Mouse (Mus musculus) cerebellum, adult 2 months (tissue): ENCODE data around the gene Zbtb12. TPM values are rescaled to one million over a fixed set of nuclear protein-coding genes. Genes with fewer than 3 reads are reported as not detected.

Experiments
- DNase-seq, 2 experiments: peaks; one replicate each; pipeline ENCODE4 v3.0.0; 2021
- H3K27ac ChIP-seq: fragments of 200-500 bp; 2 replicates; pipeline ENCODE4 v1.5.1; 2012; ENCODE audit warnings: low read length, control low read depth, inconsistent platforms; ENCODE audit not compliant: insufficient read depth
- H3K27me3 ChIP-seq: fragments of 200-500 bp; 2 replicates; pipeline ENCODE4 v1.6.1; 2012; ENCODE audit warnings: inconsistent platforms, mild to moderate bottlenecking, low read length, moderate library complexity; ENCODE audit not compliant: control insufficient read depth, insufficient read depth
- H3K4me1 ChIP-seq: fragments of 200-500 bp; 2 replicates; pipeline ENCODE4 v1.6.1; 2011; ENCODE audit warnings: low read length; ENCODE audit not compliant: control insufficient read depth, insufficient read depth
- H3K4me3 ChIP-seq: fragments of 200-500 bp; replicated peaks from 2 replicates; pipeline ENCODE3; 2011; ENCODE audit warnings: mild to moderate bottlenecking, low read depth, low read length, control low read depth; ENCODE audit not compliant: insufficient read depth
- CTCF ChIP-seq: fragments of 200-500 bp; IDR thresholded peaks from 2 replicates; pipeline ENCODE4 v1.5.1; 2011; ENCODE audit warnings: low read depth, mild to moderate bottlenecking, control low read depth, low read length, moderate library complexity, borderline replicate concordance; ENCODE audit not compliant: insufficient read depth
- POLR2A ChIP-seq: fragments of 200-500 bp; IDR thresholded peaks from 2 replicates; pipeline ENCODE4 v1.6.1; 2011; ENCODE audit warnings: low read length, control low read depth, borderline replicate concordance; ENCODE audit not compliant: insufficient read depth
- WGBS: fragments of 180-500 bp; shearing (Covaris S2); methylation state at CpG from one replicate; pipeline ENCODE4 v1.1.7; 2018; 5-methylcytosine and 5-hydroxymethylcytosine counted together
- polyA plus RNA-seq: library from polyadenylated mRNA; depleted of rRNA; stranded (reverse); fragments of >200 nt; gene quantifications from 2 replicates; pipeline ENCODE4 v1.2.3, GENCODE M21; 2012

Zbtb12 gene
- polyA plus RNA-seq, 1 experiment: 8.2 TPM

DNA sequence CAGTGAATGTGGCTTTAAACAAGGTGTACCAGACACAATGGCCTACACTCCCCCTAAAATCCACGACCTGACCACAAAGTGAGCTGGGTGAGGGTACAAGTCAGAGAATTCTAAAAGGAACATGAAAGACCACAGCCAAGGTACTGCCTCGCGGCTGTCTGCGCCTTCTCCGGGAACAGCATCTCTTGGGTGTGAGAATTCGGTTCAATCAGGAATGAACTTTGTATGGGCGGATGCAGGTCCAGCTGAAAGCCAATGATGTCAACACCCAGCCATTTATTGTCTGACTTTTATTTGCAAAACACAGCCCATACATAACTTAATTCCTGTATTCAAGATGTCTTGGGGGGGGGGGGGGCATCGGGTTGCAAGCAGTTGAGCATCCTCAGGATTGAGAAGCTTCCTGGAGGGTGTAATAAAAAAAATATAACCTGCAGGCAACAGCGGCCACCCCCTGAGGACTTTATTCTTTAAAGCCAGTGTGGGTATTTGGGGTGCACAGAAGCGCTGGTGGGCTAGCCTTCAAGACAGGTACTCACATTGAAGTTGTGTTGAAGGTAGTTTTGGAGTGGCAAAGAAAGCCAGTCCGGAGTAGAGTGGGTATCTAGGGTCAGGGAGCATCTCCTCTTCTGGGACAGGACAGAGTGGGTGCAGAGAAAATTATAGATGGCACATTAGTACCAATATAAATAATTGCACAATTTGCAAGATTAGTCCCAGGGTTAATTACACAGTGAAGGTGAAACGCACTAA is 14.0 kb downstream of the Zbtb12 start:
- DNase-seq: no peak
- no peak for TF ChIP-seq CTCF
- TF ChIP-seq POLR2A: no peak
- Histone ChIP-seq H3K27ac (peak overlapping the region; percentile 93; the same call in 1 of the 2 replicates), H3K4me3 (no peak overlapping the region), H3K27me3 (no peaks in the 10 kb centered on the region), H3K4me1 (peaks cover 4% of the 10 kb centered on the region; the same call in 1 of the 2 replicates)
- WGBS: 78% methylated on average over 12 of the region's 12 CpGs

DNA sequence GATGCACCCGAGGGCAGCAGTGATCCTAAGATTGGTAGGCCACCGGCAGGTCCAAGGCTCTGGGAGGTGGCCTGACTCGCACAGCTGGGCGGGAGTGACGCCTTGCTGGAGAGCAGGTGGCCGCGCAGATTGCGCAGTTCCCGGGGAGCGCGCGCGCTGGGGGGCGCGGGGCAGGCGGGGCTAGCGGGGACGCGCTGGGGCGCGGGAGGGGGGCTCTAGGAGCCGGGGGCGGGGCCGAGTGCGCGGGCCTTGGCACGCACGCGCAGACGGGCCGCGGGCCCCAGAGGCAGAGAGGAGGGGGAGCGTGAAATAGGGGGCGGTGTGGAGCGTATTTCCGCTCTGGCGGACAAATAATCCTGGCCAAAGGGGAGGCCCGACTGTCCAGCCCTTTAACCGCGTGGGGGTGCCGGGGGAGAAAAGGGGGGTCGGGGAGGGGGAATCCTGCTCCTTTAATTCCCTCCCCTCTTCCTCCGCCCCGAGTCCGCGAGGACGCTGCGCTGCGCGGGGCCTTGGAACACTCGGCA is 14.9 kb downstream of the Zbtb12 start:
- DNase-seq: peak; percentile 92 to 93
- H3K27ac ChIP-seq: peak overlapping the region; percentile 93
- WGBS: 1% methylated on average over 45 of the region's 51 CpGs
- H3K4me3 ChIP-seq: peak overlapping the region; percentile 86
- H3K4me1 ChIP-seq: peaks cover 4% of the 10 kb centered on the region; the same call in 1 of the 2 replicates
- TF ChIP-seq POLR2A: peak; percentile 89
- no peak for TF ChIP-seq CTCF
- no peaks in the 10 kb centered on the region for H3K27me3 ChIP-seq

DNA sequence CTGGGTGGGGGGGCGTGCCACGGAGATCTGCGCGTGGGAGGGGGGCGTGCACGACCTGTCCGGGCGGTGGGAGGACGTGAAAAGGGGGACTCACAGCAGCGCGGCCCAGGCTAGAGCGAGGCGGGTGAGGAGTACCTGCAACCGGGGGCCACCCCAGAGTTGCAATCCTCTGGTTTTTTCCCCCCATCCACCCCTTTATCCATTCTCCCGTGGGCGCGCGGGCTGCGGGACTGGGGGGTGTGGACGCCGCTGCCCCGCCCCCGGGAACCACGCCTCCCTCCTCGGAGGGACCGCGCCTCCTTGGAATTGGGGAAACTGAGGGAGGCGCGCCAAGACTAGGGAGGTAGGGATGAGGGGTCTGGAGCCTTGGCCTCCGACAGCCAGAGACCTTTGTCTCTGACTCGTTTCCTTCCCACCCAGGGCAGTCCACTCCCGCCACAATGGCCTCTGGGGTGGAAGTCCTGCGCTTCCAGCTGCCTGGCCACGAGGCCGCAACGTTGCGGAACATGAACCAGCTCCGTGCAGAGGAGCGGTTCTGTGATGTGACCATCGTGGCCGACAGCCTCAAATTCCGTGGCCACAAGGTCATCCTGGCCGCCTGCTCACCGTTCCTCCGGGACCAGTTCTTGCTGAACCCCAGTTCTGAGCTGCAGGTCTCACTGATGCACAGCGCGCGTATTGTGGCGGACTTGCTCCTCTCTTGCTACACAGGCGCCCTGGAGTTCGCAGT is 15.7 kb downstream of the Zbtb12 start:
- WGBS: 3% methylated on average over 50 of the region's 51 CpGs
- H3K4me1 ChIP-seq: peaks cover 4% of the 10 kb centered on the region; the same call in 1 of the 2 replicates
- no peaks in the 10 kb centered on the region for H3K27me3 ChIP-seq
- no peak for TF ChIP-seq CTCF
- no peak for TF ChIP-seq POLR2A
- DNase-seq: peak; percentile 59 to 66
- H3K27ac ChIP-seq: no peak overlapping the region
- peak overlapping the region; percentile 71 for H3K4me3 ChIP-seq

DNA sequence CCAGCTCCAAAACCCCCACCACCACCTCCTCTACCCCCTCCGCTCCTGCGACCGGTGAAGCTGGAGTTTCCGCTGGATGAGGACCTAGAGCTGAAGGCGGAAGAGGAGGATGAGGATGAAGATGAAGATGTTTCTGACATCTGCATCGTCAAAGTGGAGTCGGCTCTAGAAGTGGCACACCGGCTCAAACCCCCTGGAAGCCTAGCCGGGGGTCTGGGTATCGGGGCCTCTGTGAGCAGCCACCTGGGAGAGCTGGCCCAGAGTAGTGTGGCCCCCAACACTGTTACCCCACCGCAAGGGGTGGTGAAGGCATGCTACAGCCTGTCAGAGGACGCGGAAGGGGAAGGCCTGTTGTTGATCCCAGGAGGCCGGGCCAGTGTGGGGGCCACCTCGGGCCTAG is 16.4 kb downstream of the Zbtb12 start:
- H3K27me3 ChIP-seq: no peaks in the 10 kb centered on the region
- WGBS: 80% methylated on average over 15 of the region's 15 CpGs
- TF ChIP-seq POLR2A: no peak
- TF ChIP-seq CTCF: no peak
- DNase-seq: no peak
- H3K27ac ChIP-seq: no peak overlapping the region
- peaks cover 4% of the 10 kb centered on the region; the same call in 1 of the 2 replicates for H3K4me1 ChIP-seq
- no peak overlapping the region for H3K4me3 ChIP-seq

DNA sequence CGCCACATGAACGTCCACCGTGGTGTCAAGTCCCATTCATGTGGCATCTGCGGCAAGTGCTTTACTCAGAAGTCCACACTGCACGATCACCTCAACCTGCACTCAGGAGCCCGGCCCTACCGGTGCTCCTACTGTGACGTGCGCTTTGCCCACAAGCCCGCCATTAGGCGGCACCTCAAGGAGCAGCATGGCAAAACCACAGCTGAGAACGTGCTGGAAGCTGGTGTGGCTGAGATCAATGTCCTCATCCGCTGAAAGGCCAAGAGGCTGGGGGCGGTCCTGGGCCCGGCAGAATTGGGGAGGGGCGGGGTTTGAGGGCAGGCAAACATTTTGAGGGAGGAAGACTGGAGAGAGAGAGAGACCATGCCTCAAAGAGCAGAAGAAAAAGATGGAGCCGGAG is 17.1 kb downstream of the Zbtb12 start:
- 82% methylated on average over 17 of the region's 17 CpGs for WGBS
- Histone ChIP-seq H3K27ac (no peak overlapping the region), H3K27me3 (no peaks in the 10 kb centered on the region), H3K4me3 (no peak overlapping the region), H3K4me1 (peaks cover 4% of the 10 kb centered on the region; the same call in 1 of the 2 replicates)
- TF ChIP-seq POLR2A (no peak), CTCF (no peak)
- DNase-seq: no peak

DNA sequence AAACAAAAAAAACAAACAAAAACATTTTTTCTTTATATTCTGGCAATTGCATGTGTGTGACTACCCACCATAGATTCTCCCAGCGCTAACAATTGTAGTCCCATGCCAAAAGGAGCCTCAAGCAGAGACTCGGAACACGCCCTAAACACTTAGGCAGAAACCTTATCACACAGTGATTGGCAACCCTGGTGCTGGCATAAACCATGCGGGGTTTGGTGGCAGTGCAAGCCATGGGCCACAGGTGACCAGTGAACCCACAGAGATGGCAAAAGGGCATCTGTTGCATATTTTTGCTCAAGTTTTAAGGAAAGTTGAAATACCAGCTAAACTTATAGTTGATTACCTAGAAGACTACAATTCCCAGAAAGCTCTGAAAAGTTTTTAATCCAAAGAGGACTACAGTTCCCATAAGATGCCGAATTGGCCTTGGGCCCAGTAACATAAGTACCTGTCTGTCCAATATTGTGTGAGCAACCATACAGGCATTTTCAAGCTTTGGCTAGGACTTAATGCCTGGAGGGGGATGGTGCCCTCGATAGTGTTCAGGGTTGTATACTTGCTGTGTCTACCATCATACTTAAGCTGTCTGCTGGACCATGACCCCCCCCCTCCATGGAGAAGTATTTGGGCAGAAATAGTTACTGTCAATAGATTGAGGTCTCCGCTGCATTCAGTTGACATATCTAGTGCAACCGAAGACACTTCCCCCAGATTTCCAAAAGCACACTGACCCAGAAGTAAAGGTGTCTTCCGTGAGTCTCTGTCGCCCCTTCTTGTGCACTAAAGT is 18.3 kb downstream of the Zbtb12 start:
- Histone ChIP-seq H3K27me3 (no peaks in the 10 kb centered on the region), H3K27ac (peak overlapping the region; percentile 97), H3K4me3 (peak overlapping the region; percentile 97), H3K4me1 (peaks cover 4% of the 10 kb centered on the region; the same call in 1 of the 2 replicates)
- TF ChIP-seq CTCF: no peak
- TF ChIP-seq POLR2A: no peak
- WGBS: 3% methylated on average over 10 of the region's 10 CpGs
- DNase-seq: peak in 1 of 2 experiments; percentile 52

DNA sequence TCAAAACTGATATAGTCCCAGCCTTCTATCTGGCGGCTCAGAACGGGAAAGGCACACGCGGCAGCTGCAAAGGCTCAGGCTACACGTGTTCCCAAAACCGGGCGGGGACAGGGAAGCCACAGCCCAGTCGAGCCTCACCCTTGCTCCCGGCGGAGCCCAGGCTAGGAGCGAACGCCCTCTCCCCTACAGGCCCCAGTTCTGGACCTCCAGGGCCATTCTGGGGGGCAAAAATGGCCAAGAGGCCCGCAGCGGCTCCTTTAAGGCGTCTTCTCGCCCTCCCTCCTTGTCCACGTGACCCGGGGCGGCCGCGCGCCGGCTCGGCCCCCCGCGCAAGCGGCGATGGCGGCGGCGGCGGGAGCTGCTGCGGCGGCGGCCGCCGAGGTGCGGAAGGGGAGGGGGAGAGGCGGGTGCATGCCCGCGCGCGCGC is 18.9 kb downstream of the Zbtb12 start, which contains the start of the genes C2 and Ehmt2:
TSS of gene C2 (minus strand) at position 106 of the 427 bp plus-strand sequence.
TSS of gene Ehmt2 (plus strand) at position 310 of the 427 bp plus-strand sequence.
- under 1% methylated on average over 36 of the region's 44 CpGs for WGBS
- H3K4me1 ChIP-seq: peaks cover 4% of the 10 kb centered on the region
- TF ChIP-seq POLR2A: peak; percentile 16; the same call in 1 of the 2 replicates
- TF ChIP-seq CTCF: no peak

More for the DNA sequence above, 18.9 kb downstream of the Zbtb12 start, which contains the start of the genes C2 and Ehmt2:
- Histone ChIP-seq H3K27ac (peak within 1 kb of the TSS; percentile 97), H3K27me3 (no peaks in the 10 kb centered on the region), H3K4me3 (peak within 1 kb of the TSS; percentile 97)
- DNase-seq: peak; percentile 85 to 86
